Mouse (Mus musculus) left cerebral cortex, postnatal 25 days (tissue): ENCODE results near the gene Tspyl4. TPM values are rescaled to one million over a fixed set of nuclear protein-coding genes. Genes with fewer than 3 reads are reported as not detected.
"Not testable (repeated sequence)": the region's sequence is repeated elsewhere in the genome, so short reads cannot be mapped to it uniquely, and the experiment has no call there.

Experiments
- DNase-seq, 2 experiments: peaks; one replicate each; pipeline ENCODE4 v3.0.0; 2022; ENCODE audit warnings: low spot score in 2 of 2, mixed read lengths in 1 of 2
- intact Hi-C: fragments of 180-260 bp; cut with DNase I; formaldehyde crosslinking; loops from one replicate; pipeline ENCODE4 v1.15.1; 2025
- total RNA-seq, 2 experiments: library from RNA; stranded (reverse); gene quantifications; 2 replicates each; pipeline ENCODE4 v1.2.3; 2021

Tspyl4 gene
- total RNA-seq: 100 to 1,000 TPM; 369 to 379 TPM

DNA sequence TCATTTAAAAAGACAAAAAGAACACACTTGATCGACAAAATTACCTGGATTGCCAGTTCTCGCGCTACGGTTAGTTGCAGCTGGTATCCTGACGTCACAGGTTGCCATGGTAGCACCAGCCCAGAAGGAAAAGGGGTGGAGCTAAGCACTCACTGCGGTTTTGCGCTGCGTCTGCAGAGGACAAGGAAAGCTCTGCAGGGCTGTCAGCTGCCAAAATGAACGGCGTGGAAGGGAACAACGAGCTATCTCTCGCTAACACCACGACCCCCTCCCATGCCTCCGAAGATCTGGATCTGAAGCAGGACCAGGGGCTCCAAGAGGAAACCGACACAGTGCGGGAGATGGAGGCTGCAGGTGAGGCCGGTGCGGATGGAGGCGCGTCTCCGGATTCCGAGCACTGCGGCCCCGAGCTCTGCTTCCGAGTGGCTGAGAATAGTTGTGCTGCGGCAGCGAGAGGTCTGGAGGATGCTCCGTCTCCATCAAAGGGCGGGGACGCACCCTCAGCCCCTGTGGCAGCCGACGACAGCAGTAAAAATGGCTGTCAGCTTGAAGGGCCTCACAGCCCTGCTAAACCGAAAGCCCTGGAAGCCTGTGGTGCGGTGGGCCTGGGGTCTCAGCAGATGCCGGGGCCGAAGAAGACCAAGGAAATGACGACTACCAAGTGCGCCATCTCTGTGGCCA lies at the start of gene Tspyl4:
Gene Tspyl4, plus strand, starts transcription at position 144 of the 681 bp plus-strand sequence.
- intact Hi-C loops: loop anchor here (2.0 to 5.0 kb wide), 2 partner anchors 15 to 280 kb away; partner anchors contain the start of genes Rwdd1 and Tspyl1
- peak; percentile 94 to 98 for DNase-seq

DNA sequence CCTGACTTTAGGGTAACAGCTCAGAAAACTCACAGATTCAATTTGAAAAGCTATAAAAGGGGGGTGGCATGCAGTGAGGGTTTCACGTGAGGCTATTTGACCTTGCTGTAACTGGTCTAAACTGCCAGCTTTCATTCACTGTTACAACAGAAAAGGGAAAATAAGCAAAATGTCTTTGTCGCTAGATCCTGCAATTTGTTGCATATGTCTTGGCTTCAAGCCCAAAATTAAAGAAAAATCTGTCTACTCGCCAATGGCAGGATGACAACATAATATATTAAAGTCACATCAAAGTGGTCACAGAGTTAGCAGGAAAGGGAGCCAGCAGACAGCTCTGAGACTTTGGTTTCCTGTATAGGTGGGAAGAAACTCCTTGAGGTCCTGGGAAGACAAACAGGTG lies 49.5 kb upstream of the Tspyl4 start:
- intact Hi-C loops: no loop called here
- no peak for DNase-seq

DNA sequence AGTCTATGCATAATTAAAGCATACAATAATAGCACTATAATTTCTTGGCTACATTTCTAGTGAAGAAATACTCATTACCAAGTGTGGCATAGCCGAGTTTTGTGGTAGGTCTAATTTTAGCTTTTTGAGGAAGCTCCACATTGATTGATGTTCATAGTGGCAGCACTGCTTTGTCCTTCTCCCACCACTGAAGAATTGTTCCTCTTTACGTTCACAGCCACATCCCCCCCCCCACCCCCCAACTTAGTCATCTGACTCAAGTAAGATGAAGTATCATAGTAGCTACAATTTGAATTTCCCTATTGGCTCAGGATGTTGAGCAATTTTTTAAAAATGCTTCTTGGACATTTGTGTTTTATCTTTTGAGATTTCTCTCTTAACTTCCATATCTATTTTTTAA lies 47.6 kb upstream of the Tspyl4 start:
- intact Hi-C loops: no loop called here
- DNase-seq: no peak

DNA sequence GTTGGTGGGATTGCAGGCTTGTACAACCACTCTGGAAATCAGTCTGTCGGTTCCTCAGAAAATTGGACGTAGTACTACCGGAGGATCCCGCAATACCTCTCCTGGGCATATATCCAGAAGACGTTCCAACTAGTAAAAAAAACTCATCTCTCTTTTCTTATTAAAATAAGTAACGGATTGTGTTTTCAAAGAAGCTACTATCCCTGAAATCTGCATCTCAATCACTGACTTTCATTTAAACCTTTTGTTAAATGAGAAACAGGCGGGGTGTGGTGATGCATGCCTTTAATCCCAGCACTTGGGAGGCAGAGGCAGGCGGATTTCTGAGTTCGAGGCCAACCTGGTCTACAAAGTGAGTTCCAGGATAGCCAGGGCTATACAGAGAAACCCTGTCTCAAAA lies 44.4 kb upstream of the Tspyl4 start:
- DNase-seq, intact Hi-C loops: not testable (repeated sequence)

DNA sequence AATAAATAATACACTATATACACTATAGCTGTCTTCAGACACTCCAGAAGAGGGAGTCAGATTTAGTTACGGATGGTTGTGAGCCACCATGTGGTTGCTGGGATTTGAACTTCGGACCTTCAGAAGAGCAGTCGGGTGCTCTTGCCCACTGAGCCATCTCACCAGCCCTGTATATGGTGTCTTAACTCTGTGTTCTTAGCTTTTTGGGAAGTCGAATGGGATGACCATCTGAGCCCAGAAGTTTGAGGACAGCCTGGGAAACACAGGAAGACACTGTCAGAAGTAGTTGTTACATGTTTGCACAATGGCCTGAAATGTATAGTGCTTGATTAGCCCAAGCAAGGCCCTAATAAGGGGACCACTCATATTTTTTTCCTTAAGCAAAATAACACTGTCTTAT lies 32.1 kb upstream of the Tspyl4 start:
- no peak for DNase-seq

GRCm38 (mm10) chr10:34267312-34268070 lies 29.8 kb upstream of the Tspyl4 start:
- intact Hi-C loops: no loop called here

More for the DNA sequence above, 32.1 kb upstream of the Tspyl4 start:
- intact Hi-C loops: no loop called here

GRCm38 (mm10) chr10:34271681-34272080 lies 25.6 kb upstream of the Tspyl4 start:
- DNase-seq: peak in 1 of 2 experiments; percentile 58
- intact Hi-C loops: no loop called here

More at GRCm38 (mm10) chr10:34267312-34268070, 29.8 kb upstream of the Tspyl4 start:
- no peak for DNase-seq

DNA sequence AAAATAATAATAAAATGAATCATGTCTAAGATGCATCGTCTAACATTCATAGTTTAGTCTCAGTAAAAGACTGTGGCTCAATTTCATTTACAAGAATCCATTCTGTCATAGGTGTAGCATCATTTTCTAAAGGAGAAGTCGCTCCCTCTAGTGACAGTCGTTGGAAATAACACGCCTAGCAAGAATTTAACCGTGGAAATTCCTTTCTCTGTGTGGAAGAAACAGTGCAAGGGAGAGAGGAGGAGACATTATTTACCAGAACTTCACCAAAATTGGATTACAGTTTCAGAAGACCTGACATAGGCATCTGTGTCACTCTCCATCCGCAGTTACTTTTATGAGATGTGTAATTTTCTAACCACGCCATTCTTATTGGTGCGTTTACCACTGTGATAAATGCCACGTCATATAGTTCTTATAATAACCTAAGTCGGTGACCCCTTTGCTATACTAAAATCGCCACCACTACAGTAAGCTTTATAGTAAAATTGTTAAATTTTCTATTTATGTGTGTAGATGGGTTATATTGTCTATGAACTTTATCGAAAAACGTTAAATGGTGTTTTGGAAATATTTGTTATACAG lies 16.6 kb upstream of the Tspyl4 start:
- peak; percentile 72 to 87 for DNase-seq
- intact Hi-C loops: loop anchor here (1.0 to 5.0 kb wide), 4 partner anchors 47 to 263 kb away; partner anchors contain the start of gene Rwdd1

DNA sequence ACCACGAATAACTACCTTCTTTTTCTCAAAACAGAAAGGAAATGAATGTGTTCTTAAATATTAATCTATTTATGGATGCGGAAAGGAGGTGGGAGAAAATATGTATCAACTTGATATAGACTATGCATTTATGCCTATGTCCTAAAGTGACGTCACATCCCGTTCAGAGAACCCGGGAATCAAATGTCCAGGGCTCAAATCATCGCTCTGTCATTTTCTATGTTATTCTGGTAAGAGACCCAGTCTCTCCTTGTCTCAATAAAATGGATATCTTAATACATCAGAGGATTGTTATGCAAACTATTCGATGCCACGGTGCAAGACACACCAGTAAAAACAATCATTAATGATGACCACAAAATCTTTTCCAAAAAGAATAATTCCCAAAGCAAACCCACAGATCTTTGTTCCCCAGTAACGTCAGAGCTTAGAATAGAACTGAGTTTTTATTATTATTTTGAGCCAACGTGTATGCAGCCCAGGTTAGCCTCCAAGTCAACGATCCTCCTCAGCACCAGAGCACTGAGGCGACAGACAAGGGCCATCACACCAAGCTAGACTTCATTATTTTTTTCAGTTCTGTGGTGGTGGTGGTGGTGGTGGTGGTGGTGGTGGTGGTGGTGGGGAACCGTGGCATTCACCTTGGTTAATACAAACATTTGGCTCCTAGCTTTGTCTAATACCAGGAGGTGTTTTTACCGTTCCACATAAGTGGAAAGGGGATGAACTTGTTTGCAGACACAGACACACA lies 15.9 kb upstream of the Tspyl4 start:
- peak; percentile 18 to 58 for DNase-seq

GRCm38 (mm10) chr10:34281962-34282388 lies 15.3 kb upstream of the Tspyl4 start, which contains the start of gene Tspyl1:
Gene Tspyl1 (plus strand): TSS chr10:34282190.
- intact Hi-C loops: loop anchor here (2.0 to 5.0 kb wide), 5 partner anchors 15 to 265 kb away; partner anchors contain the start of genes Dse, Rwdd1 and Tspyl4
- DNase-seq: peak; percentile 98 to 99

More for the DNA sequence above, 15.9 kb upstream of the Tspyl4 start:
- intact Hi-C loops: loop anchor here (5.0 kb wide), 3 partner anchors 46 to 264 kb away; partner anchors contain the start of gene Rwdd1

GRCm38 (mm10) chr10:34282420-34283238 lies 14.6 kb upstream of the Tspyl4 start:
- intact Hi-C loops: loop anchor here (2.0 to 5.0 kb wide), 5 partner anchors 14 to 265 kb away; partner anchors contain the start of genes Dse, Rwdd1 and Tspyl4
- peak; percentile 51 to 57 for DNase-seq

DNA sequence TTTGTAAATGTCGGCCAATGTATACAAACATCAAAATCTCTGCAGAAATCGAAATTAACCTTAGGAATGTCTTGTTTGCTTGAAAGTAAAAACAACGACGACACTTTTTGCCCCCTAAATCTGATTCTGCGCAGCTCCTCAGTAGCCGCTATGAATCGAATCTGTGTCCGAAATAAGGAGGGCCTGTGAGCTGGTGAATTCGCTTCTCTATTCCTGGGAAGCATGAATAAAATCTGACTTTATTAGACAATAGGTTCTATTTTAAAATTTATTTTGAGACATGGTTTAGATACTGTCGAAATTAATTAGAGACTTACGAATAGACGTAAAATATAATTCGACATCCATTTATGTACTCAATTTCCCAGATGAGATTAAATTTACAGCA lies 337 bp upstream of the Tspyl4 start:
- DNase-seq: peak in 1 of 2 experiments; percentile 4
- intact Hi-C loops: loop anchor here (2.0 to 5.0 kb wide), 2 partner anchors 14 to 280 kb away; partner anchors contain the start of genes Rwdd1 and Tspyl1

DNA sequence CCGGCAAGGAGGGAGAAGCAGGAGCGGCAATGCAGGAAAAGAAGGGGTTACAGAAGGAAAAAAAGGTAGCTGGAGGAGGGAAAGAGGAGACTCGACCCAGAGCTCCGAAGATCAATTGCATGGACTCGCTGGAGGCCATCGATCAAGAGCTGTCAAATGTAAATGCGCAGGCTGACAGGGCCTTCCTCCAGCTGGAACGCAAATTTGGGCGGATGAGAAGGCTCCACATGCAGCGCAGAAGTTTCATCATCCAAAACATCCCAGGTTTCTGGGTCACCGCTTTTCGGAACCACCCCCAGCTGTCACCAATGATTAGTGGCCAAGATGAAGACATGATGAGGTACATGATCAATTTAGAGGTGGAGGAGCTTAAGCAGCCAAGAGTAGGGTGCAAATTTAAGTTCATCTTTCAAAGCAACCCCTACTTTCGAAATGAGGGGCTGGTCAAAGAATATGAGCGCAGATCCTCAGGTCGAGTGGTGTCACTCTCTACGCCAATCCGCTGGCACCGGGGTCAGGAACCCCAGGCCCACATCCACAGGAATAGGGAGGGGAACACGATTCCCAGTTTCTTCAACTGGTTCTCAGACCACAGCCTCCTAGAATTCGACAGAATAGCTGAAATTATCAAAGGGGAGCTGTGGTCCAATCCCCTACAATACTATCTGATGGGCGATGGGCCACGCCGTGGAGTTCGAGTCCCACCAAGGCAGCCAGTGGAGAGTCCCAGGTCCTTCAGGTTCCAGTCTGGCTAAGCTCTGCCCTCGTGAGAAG lies 925 bp downstream of the Tspyl4 start:
- intact Hi-C loops: loop anchor here (2.0 to 5.0 kb wide), 2 partner anchors 15 to 281 kb away; partner anchors contain the start of genes Rwdd1 and Tspyl1
- DNase-seq: peak in 1 of 2 experiments; percentile 50

DNA sequence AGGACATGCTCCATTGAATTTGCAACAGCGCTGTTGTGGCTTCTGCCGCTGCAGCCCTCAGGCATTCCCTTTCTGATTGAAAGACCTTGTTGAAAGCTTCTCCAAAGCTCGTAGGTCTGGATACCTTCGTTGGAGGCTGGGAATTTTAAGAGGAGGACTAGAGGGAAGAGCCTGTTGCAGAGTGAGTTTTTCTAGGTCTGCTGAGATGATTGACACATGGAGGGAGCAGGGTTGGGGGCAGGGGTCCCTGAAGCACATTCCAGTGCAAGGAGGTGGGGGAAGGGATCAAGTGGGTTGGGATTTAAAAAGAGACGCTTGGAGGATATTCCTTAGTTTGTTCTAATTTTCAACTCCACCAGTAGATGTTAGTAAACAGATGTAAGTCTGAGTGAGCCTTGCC lies 3.1 kb downstream of the Tspyl4 start:
- intact Hi-C loops: no loop called here
- peak in 1 of 2 experiments; percentile 6 for DNase-seq

DNA sequence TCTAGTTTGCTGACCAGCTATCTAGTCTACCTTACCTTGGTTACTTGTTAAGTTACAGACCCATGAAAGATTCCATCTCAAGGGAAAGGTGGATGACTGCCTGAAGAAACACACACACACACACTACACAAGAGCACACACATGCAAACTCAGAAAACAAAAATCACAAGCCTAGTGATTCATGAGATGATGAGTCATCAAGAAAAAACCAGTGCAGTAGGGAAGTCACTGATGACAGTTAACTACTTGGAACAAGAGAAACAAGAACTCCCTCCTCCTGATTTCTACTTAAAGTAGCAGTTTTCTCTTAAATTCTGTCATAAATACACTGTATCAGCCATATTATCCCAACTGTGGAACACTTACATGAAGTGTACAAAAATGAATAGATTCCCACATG lies 9.8 kb downstream of the Tspyl4 start:
- DNase-seq: no peak
- intact Hi-C loops: no loop called here

GRCm38 (mm10) chr10:34309915-34310685 lies 12.9 kb downstream of the Tspyl4 start:
- intact Hi-C loops: no loop called here
- no peak for DNase-seq

- intact Hi-C loops: loop anchor here (2.0 kb wide), 1 partner anchor 14 kb away; no protein-coding TSS in a partner anchor
- peak in 1 of 2 experiments; percentile 12 for DNase-seq
Measured at GRCm38 (mm10) chr10:34312536-34312935, 15.3 kb downstream of the Tspyl4 start.
